Mouse (Mus musculus): ENCODE data around the gene Gclc. TPM values are rescaled to one million over a fixed set of nuclear protein-coding genes. Genes with fewer than 3 reads are reported as not detected.

Gene Gclc
- polyA plus RNA-seq, 1 experiment, result 21.5 TPM

DNA sequence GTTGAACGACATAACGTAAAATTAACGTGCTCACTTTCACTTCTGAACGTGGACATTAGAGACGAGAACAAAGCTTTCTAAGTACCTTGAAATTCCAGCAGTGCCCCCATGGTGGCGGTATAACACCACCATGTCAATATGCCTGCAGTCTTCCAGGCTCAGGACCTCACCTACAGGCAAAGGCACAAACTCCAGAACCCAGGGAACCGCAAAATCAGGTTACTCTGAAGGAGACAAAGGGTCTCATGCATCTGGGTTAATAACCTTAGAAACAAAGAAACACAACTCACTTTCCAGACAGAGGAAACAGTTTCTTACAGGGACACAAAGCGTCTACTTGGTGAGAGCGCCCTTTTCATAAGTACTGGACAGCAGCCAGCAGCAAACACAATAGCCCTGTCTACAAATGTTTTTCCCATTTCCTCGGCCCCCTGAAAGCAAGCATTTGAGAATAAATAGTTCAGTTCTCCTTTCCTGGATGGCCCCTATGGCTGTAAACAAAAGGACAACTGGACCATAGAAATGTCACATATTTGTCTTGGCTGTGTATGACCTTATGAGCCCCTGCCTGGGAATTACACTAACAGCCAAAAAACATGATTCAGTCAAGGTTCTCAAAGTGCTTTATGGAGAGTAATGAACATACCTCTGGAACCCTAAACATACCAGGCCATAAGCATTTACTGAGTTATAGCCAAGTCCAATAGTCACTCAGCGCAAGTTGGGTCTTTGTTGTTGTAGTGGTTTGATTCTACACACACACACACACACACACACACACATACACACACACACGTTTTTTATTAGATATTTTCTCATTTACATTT is 52.7 kb downstream of the Gclc start:
- Histone ChIP-seq H3ac (ENCODE audit: control insufficient read depth, insufficient read length, low read depth) (no peak overlapping the region), H3K36me3 (ENCODE audit: control insufficient read depth, insufficient read depth) (no peaks in the 10 kb centered on the region), H3K4me3 (ENCODE audit: insufficient read depth, poor library complexity, severe bottlenecking) (peak overlapping the region; percentile 16), H3K79me2 (ENCODE audit: control insufficient read depth, insufficient read depth) (no peaks in the 10 kb centered on the region), H3K79me3 (ENCODE audit: low read depth) (no peaks in the 10 kb centered on the region), H3K27me3 (ENCODE audit: control insufficient read depth, insufficient read depth, insufficient read length) (no peaks in the 10 kb centered on the region)
- TF ChIP-seq CTCF (IDR thresholded peaks at IDR 0.05; ENCODE audit: control insufficient read depth, insufficient read depth, insufficient read length), result peak; percentile 51
- TF ChIP-seq USF1 (IDR thresholded peaks at IDR 0.05; ENCODE audit: low read depth), result no peak

GRCm38 (mm10) chr9:77808481-77808880 is 54.1 kb downstream of the Gclc start:
- Histone ChIP-seq H3K79me2 (ENCODE audit: control insufficient read depth, insufficient read depth) (no peaks in the 10 kb centered on the region), H3K79me3 (ENCODE audit: low read depth) (no peaks in the 10 kb centered on the region), H3ac (ENCODE audit: control insufficient read depth, insufficient read length, low read depth) (no peak overlapping the region), H3K27me3 (ENCODE audit: control insufficient read depth, insufficient read depth, insufficient read length) (no peaks in the 10 kb centered on the region), H3K4me3 (ENCODE audit: insufficient read depth, poor library complexity, severe bottlenecking) (no peak overlapping the region), H3K36me3 (ENCODE audit: control insufficient read depth, insufficient read depth) (no peaks in the 10 kb centered on the region)
- no peak for TF ChIP-seq USF1 (IDR thresholded peaks at IDR 0.05; ENCODE audit: low read depth)
- TF ChIP-seq MYOG (IDR thresholded peaks at IDR 0.05; ENCODE audit: control insufficient read depth, extremely low read depth, insufficient read length), result no peak

- H3K4me3 ChIP-seq (ENCODE audit: insufficient read depth, poor library complexity, severe bottlenecking), result no peak overlapping the region
- H3K36me3 ChIP-seq (ENCODE audit: control insufficient read depth, insufficient read depth), result no peaks in the 10 kb centered on the region
- no peaks in the 10 kb centered on the region for H3K79me2 ChIP-seq (ENCODE audit: control insufficient read depth, insufficient read depth)
- H3ac ChIP-seq (ENCODE audit: control insufficient read depth, insufficient read length, low read depth), result no peak overlapping the region
- no peaks in the 10 kb centered on the region for H3K79me3 ChIP-seq (ENCODE audit: low read depth)
- H3K27me3 ChIP-seq (ENCODE audit: control insufficient read depth, insufficient read depth, insufficient read length), result no peaks in the 10 kb centered on the region
- no peak for TF ChIP-seq USF1 (IDR thresholded peaks at IDR 0.05; ENCODE audit: low read depth)
- TF ChIP-seq FOSL1 (IDR thresholded peaks at IDR 0.05; ENCODE audit: insufficient read depth, low read length, poor library complexity, severe bottlenecking), result no peak
- TF ChIP-seq MYOD1 (IDR thresholded peaks at IDR 0.05; ENCODE audit: control insufficient read depth, insufficient read length, low read depth), result no peak
- no peak for TF ChIP-seq MAX (IDR thresholded peaks at IDR 0.05)
- TF ChIP-seq MYOG (IDR thresholded peaks at IDR 0.05; ENCODE audit: control insufficient read depth, extremely low read depth, insufficient read length), result no peak
- no peak for TF ChIP-seq CTCF (IDR thresholded peaks at IDR 0.05; ENCODE audit: control insufficient read depth, insufficient read depth, insufficient read length)
Observed at GRCm38 (mm10) chr9:77818858-77819257, 64.5 kb downstream of the Gclc start.

- Histone ChIP-seq H3K4me3 (ENCODE audit: insufficient read depth, poor library complexity, severe bottlenecking) (no peak overlapping the region), H3K27me3 (ENCODE audit: control insufficient read depth, insufficient read depth, insufficient read length) (no peaks in the 10 kb centered on the region), H3ac (ENCODE audit: control insufficient read depth, insufficient read length, low read depth) (no peak overlapping the region), H3K79me2 (ENCODE audit: control insufficient read depth, insufficient read depth) (no peaks in the 10 kb centered on the region), H3K36me3 (ENCODE audit: control insufficient read depth, insufficient read depth) (no peaks in the 10 kb centered on the region), H3K79me3 (ENCODE audit: low read depth) (no peaks in the 10 kb centered on the region)
- TF ChIP-seq USF1 (IDR thresholded peaks at IDR 0.05; ENCODE audit: low read depth) (no peak), FOSL1 (IDR thresholded peaks at IDR 0.05; ENCODE audit: insufficient read depth, low read length, poor library complexity, severe bottlenecking) (no peak), MYOD1 (IDR thresholded peaks at IDR 0.05; ENCODE audit: control insufficient read depth, insufficient read length, low read depth) (no peak), CEBPB (IDR thresholded peaks at IDR 0.05; ENCODE audit: low read depth) (no peak), MYOG (IDR thresholded peaks at IDR 0.05; ENCODE audit: control insufficient read depth, extremely low read depth, insufficient read length) (no peak), CTCF (IDR thresholded peaks at IDR 0.05; ENCODE audit: control insufficient read depth, insufficient read depth, insufficient read length) (no peak), MAX (IDR thresholded peaks at IDR 0.05) (no peak)
Observed at GRCm38 (mm10) chr9:77819318-77819717, 65.0 kb downstream of the Gclc start.

- Histone ChIP-seq H3ac (ENCODE audit: control insufficient read depth, insufficient read length, low read depth) (no peak overlapping the region), H3K79me2 (ENCODE audit: control insufficient read depth, insufficient read depth) (no peaks in the 10 kb centered on the region), H3K4me3 (ENCODE audit: insufficient read depth, poor library complexity, severe bottlenecking) (no peak overlapping the region), H3K36me3 (ENCODE audit: control insufficient read depth, insufficient read depth) (no peaks in the 10 kb centered on the region), H3K27me3 (ENCODE audit: control insufficient read depth, insufficient read depth, insufficient read length) (no peaks in the 10 kb centered on the region), H3K79me3 (ENCODE audit: low read depth) (no peaks in the 10 kb centered on the region)
- no peak for TF ChIP-seq MYOG (IDR thresholded peaks at IDR 0.05; ENCODE audit: control insufficient read depth, extremely low read depth, insufficient read length)
- no peak for TF ChIP-seq CTCF (IDR thresholded peaks at IDR 0.05; ENCODE audit: control insufficient read depth, insufficient read depth, insufficient read length)
- TF ChIP-seq MYOD1 (IDR thresholded peaks at IDR 0.05; ENCODE audit: control insufficient read depth, insufficient read length, low read depth), result no peak
- no peak for TF ChIP-seq USF1 (IDR thresholded peaks at IDR 0.05; ENCODE audit: low read depth)
- no peak for TF ChIP-seq FOSL1 (IDR thresholded peaks at IDR 0.05; ENCODE audit: insufficient read depth, low read length, poor library complexity, severe bottlenecking)
- TF ChIP-seq MAX (IDR thresholded peaks at IDR 0.05), result no peak
- no peak for TF ChIP-seq CEBPB (IDR thresholded peaks at IDR 0.05; ENCODE audit: low read depth)
Observed at GRCm38 (mm10) chr9:77820836-77821235, 66.5 kb downstream of the Gclc start.

DNA sequence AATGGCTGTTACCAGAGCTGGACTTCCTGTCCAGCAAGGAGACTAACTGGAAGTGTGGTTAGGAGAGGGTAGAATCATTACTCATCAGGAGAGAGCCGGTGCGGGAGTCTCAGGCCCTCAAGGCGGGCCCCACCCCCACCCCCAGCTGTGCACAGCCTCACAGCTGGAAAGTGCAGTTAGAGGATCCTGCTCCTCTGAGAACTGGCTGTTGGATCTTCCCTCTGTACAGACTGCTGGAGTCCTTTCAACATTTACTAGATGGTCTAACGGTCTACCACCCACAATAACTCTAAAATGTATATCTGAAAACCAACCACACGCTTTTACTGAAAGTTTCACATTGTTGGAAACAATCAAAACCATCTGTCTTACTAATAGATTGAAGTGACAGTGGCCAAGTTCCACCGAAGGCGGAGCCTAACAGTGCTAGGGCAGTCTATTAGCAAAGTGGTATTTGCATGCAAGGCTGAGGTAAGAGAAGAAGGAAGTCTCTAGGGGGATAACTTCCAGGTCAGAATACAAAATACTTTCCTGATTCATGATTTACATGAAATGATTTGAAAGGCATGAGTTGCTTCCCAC is 71.1 kb downstream of the Gclc start:
- H3K4me3 ChIP-seq (ENCODE audit: insufficient read depth, poor library complexity, severe bottlenecking), result no peak overlapping the region
- H3K27me3 ChIP-seq (ENCODE audit: control insufficient read depth, insufficient read depth, insufficient read length), result no peaks in the 10 kb centered on the region
- no peaks in the 10 kb centered on the region for H3K36me3 ChIP-seq (ENCODE audit: control insufficient read depth, insufficient read depth)
- H3K79me3 ChIP-seq (ENCODE audit: low read depth), result no peaks in the 10 kb centered on the region
- no peak overlapping the region for H3ac ChIP-seq (ENCODE audit: control insufficient read depth, insufficient read length, low read depth)
- H3K79me2 ChIP-seq (ENCODE audit: control insufficient read depth, insufficient read depth), result no peaks in the 10 kb centered on the region
- TF ChIP-seq MYOD1 (IDR thresholded peaks at IDR 0.05; ENCODE audit: control insufficient read depth, insufficient read length, low read depth) (peak; percentile 39), USF1 (IDR thresholded peaks at IDR 0.05; ENCODE audit: low read depth) (no peak)
